Mouse (Mus musculus) G1E (cell line): Measurements from ENCODE around the gene Syde1. TPM values are rescaled to one million over a fixed set of nuclear protein-coding genes. Genes with fewer than 3 reads are reported as not detected.

ENCODE experiments used
- ATAC-seq: 2 replicates; pipeline ENCODE4 v1.8.0; 2016; ENCODE audit warnings: mild to moderate bottlenecking; ENCODE audit not compliant: insufficient number of reproducible peaks, poor library complexity, low FRiP score, severe bottlenecking; ENCODE audit errors: extremely low read depth
- DNase-seq: peaks from one replicate; pipeline ENCODE4 v3.0.0; 2012; ENCODE audit warnings: low spot score
- H3K27me3 ChIP-seq: 2 replicates; pipeline ENCODE4 v1.6.1; 2012; ENCODE audit warnings: mild to moderate bottlenecking, low read length, inconsistent platforms; ENCODE audit not compliant: insufficient read depth
- H3K36me3 ChIP-seq: replicated peaks from 2 replicates; pipeline ENCODE3; 2012; ENCODE audit warnings: mild to moderate bottlenecking, inconsistent platforms
- H3K4me1 ChIP-seq: 2 replicates; pipeline ENCODE4 v1.6.1; 2012; ENCODE audit warnings: low read depth, low read length, inconsistent platforms, mixed read lengths; ENCODE audit not compliant: insufficient read depth
- H3K4me3 ChIP-seq: 2 replicates; pipeline ENCODE4 v1.5.1; 2012; ENCODE audit warnings: low read depth, mild to moderate bottlenecking, inconsistent platforms, low read length, moderate library complexity, mixed read lengths
- H3K9me3 ChIP-seq: replicated peaks from 2 replicates; pipeline ENCODE4 v1.6.1; 2012; ENCODE audit warnings: inconsistent platforms
- CTCF ChIP-seq: IDR thresholded peaks from 2 replicates; pipeline ENCODE4 v1.5.1; 2012; ENCODE audit warnings: low read depth, low read length, inconsistent platforms, mixed read lengths
- GATA1 ChIP-seq: IDR thresholded peaks from 2 replicates; pipeline ENCODE4 v1.6.1; 2012; ENCODE audit warnings: borderline replicate concordance, low read length, inconsistent platforms, mixed read lengths
- GATA2 ChIP-seq: IDR thresholded peaks from 2 replicates; pipeline ENCODE4 v1.6.1; 2012; ENCODE audit warnings: low read depth, low read length, inconsistent platforms, borderline replicate concordance
- POLR2AphosphoS5 ChIP-seq: IDR thresholded peaks from 2 replicates; pipeline ENCODE4 v1.6.1; 2012; ENCODE audit warnings: low read depth, low read length, inconsistent platforms; ENCODE audit not compliant: insufficient replicate concordance
- TAL1 ChIP-seq: conservative IDR thresholded peaks from 2 replicates; pipeline ENCODE4 v1.6.1; 2012; ENCODE audit warnings: low read depth, low read length, inconsistent platforms, mixed read lengths
- polyA plus RNA-seq: library from polyadenylated mRNA; stranded (reverse); fragments of >175 nt; gene quantifications from 2 replicates; pipeline ENCODE4 v1.2.3, GENCODE M21; 2012
- total RNA-seq, 2 experiments: library from RNA; stranded (forward) in 1 of 2; stranded (reverse) in 1 of 2; fragments of 200-1000 nt in 1 of 2; fragments of >200 nt in 1 of 2; fragmentation: Nextera tagmentation in 1 of 2; gene quantifications; 2 replicates each; pipeline ENCODE4 v1.2.3; 2014 to 2017

The Syde1 gene
- total and polyA plus RNA-seq, 3 experiments = not detected

- Histone ChIP-seq H3K36me3 (peaks cover 36% of the 10 kb centered on the region), H3K9me3 (no peaks in the 10 kb centered on the region), H3K4me3 (peak within 1 kb of the TSS; percentile 83), H3K4me1 (peaks cover 33% of the 10 kb centered on the region), H3K27me3 (0 out of 2 replicates have a peak, but pooled peaks cover 3% of the 10 kb centered on the region)
- TF ChIP-seq GATA1 = no peak
- TF ChIP-seq TAL1 = no peak
- no peak for TF ChIP-seq POLR2AphosphoS5
- no peak for TF ChIP-seq CTCF
- TF ChIP-seq GATA2 = no peak
- peak; percentile 84 for DNase-seq
- peak; percentile 82 for ATAC-seq
Observed at GRCm38 (mm10) chr10:78574250-78575104, 17.3 kb downstream of the Syde1 start, which contains the start of gene Ilvbl. Ilvbl (plus strand) TSS chr10:78574346.

GRCm38 (mm10) chr10:78573226-78573625 lies 18.5 kb downstream of the Syde1 start:
- TF ChIP-seq GATA1 (no peak), GATA2 (no peak), CTCF (no peak)

GRCm38 (mm10) chr10:78570897-78571296 lies 20.9 kb downstream of the Syde1 start:
- H3K4me3 ChIP-seq = no peak overlapping the region

More at GRCm38 (mm10) chr10:78573226-78573625, 18.5 kb downstream of the Syde1 start:
- DNase-seq (no peak), ATAC-seq (no peak)
- peaks cover 23% of the 10 kb centered on the region for H3K36me3 ChIP-seq
- H3K9me3 ChIP-seq = no peaks in the 10 kb centered on the region
- H3K27me3 ChIP-seq = 0 out of 2 replicates have a peak, but pooled peaks cover 3% of the 10 kb centered on the region
- no peak overlapping the region for H3K4me3 ChIP-seq
- peaks cover 33% of the 10 kb centered on the region for H3K4me1 ChIP-seq

GRCm38 (mm10) chr10:78570416-78570815 lies 21.3 kb downstream of the Syde1 start:
- no peaks in the 10 kb centered on the region for H3K9me3 ChIP-seq
- H3K4me3 ChIP-seq = no peak overlapping the region
- no peaks in the 10 kb centered on the region for H3K36me3 ChIP-seq
- H3K27me3 ChIP-seq = 0 out of 2 replicates have a peak, but pooled peaks cover 3% of the 10 kb centered on the region
- DNase-seq = no peak
- H3K4me1 ChIP-seq = peaks cover 16% of the 10 kb centered on the region
- no peak for ATAC-seq
- TF ChIP-seq GATA2 (no peak), CTCF (no peak), TAL1 (no peak), GATA1 (no peak), POLR2AphosphoS5 (no peak)

More at GRCm38 (mm10) chr10:78570897-78571296, 20.9 kb downstream of the Syde1 start:
- no peaks in the 10 kb centered on the region for H3K9me3 ChIP-seq
- 0 out of 2 replicates have a peak, but pooled peaks cover 3% of the 10 kb centered on the region for H3K27me3 ChIP-seq
- TF ChIP-seq CTCF (no peak), GATA1 (no peak), POLR2AphosphoS5 (no peak), GATA2 (no peak), TAL1 (no peak)
- H3K4me1 ChIP-seq = peaks cover 20% of the 10 kb centered on the region
- ATAC-seq = no peak
- no peak for DNase-seq
- H3K36me3 ChIP-seq = peaks cover 3% of the 10 kb centered on the region

GRCm38 (mm10) chr10:78569686-78570085 lies 22.1 kb downstream of the Syde1 start:
- H3K36me3 ChIP-seq = no peaks in the 10 kb centered on the region
- TF ChIP-seq CTCF = no peak
- no peak for TF ChIP-seq POLR2AphosphoS5
- TF ChIP-seq GATA1 = no peak
- no peak for TF ChIP-seq TAL1
- no peak for TF ChIP-seq GATA2
- no peak for ATAC-seq

GRCm38 (mm10) chr10:78569191-78569590 lies 22.6 kb downstream of the Syde1 start:
- DNase-seq (no peak), ATAC-seq (no peak)
- no peaks in the 10 kb centered on the region for H3K9me3 ChIP-seq
- H3K4me1 ChIP-seq = peaks cover 9% of the 10 kb centered on the region
- 0 out of 2 replicates have a peak, but pooled peaks cover 3% of the 10 kb centered on the region for H3K27me3 ChIP-seq
- H3K36me3 ChIP-seq = no peaks in the 10 kb centered on the region
- H3K4me3 ChIP-seq = no peak overlapping the region
- TF ChIP-seq GATA2 (no peak), GATA1 (no peak), TAL1 (no peak), POLR2AphosphoS5 (no peak), CTCF (no peak)

More at GRCm38 (mm10) chr10:78569686-78570085, 22.1 kb downstream of the Syde1 start:
- Histone ChIP-seq H3K27me3 (0 out of 2 replicates have a peak, but pooled peaks cover 3% of the 10 kb centered on the region), H3K4me3 (no peak overlapping the region), H3K9me3 (no peaks in the 10 kb centered on the region), H3K4me1 (peaks cover 11% of the 10 kb centered on the region)
- DNase-seq = no peak
